Mouse (Mus musculus): ENCODE data around the gene Zkscan1.

GRCm38 (mm10) chr5:138107130-138107529 is 22.2 kb downstream of the Zkscan1 start:
- TF ChIP-seq POLR2A (IDR thresholded peaks at IDR 0.05; ENCODE audit: borderline replicate concordance, extremely low read depth, insufficient read depth, insufficient read length, poor library complexity, severe bottlenecking) (no peak), CTCF (IDR thresholded peaks at IDR 0.05; ENCODE audit: borderline replicate concordance, extremely low read depth, insufficient read depth, insufficient read length) (no peak)

Measured in brain, embryonic 14.5 days (tissue).